Mouse (Mus musculus): ENCODE data around the gene Cyp4x1.
A peak's percentile ranks its signal among the peaks of the same experiment; 100 is the strongest.

The Cyp4x1 gene

DNA sequence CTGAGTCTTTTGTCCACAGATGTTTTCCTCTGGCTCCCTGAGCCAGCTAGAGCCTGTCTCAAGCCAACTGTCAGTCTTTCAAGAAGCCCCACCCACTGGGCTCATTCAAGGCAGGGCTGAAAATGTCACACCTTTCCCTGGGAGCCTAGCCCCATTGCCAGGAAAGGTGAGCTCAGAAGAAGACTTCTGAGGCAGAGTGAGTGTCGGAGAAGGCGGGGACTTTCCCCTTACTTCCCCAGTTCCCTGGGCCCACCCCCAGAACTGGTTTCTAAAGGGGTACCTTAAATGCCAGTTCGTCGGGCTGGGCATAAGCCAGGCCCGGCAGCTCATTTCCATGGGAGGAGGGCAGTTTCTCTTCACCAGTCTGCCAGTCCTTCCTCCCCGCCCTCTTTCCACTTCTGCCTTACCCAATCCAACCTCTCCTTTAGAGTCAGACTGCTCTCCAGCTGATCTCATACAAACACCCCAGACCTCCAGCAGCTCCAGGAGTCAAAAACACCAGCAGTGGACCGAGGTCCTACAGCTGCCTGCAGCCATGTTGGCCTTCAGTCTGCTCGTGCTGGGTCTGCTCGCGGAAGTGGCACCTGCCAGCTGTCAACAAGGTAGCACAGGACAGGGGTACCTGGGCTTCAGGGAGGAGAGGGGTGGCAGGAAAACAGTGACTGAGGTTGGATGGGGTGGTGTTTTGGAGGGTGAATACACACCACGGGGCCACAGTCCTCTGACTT lies 45.3 kb downstream of the Cyp4x1 start, which contains the start of gene Pdzk1ip1:
Gene Pdzk1ip1 (plus strand): TSS at position 98 of the 728 bp plus-strand sequence.
- DNase-seq, result peak; percentile 35

DNA sequence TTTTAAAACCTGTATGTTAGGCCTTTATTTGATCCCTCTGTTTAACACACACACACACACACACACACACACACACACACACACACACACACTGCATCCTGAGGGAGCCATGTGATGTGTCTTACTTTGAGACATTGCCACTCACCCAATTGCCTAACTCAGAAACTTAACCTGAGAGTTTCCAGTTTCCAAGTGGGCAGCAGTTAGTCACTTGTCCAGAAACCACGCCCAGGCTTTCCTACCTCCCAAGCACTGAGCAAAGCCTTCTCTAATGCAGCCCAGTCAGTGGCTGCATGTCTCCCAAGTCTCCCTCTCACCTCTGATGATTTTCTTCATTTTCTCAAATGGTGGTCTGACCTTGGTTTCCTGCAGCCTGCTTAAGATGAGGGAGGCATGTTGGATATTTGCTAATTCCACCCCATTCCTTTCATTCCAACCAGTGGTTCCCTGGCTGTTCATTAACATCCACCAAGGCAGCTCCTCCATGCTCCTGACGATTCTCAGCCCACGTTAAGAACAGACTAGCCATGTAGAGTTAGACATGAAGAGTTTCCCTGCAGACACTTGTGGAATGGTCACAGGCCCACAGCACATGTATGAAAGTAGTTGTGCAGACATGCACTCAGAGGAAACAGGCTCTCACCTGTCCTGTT lies 47.2 kb downstream of the Cyp4x1 start:
- DNase-seq, result no peak

DNA sequence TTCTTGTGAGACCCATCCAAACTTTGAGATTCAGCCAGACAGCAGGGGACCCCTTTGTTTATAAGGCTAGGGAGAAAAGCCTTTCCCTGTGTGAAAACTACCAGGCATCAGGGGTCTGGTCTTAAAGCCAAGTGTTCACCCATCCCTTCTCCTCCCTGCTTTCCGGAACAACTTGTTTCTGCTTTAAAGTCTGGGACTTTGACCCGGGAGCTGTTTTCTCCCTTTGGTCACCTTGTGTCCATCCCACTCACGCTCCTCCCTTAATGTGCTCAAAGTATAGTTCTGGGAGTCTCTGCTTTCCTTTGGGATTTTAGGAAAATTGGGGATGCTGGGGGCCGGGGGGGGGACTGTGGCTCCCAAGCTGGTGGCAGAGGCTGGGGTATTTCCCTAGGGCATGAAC lies 47.8 kb downstream of the Cyp4x1 start:
- no peak for DNase-seq

- DNase-seq, result peak; percentile 74
Measured at GRCm38 (mm10) chr4:115085522-115086095, 48.5 kb downstream of the Cyp4x1 start.

- DNase-seq, result no peak
Measured at GRCm38 (mm10) chr4:115083031-115083430, 51.0 kb downstream of the Cyp4x1 start.

DNA sequence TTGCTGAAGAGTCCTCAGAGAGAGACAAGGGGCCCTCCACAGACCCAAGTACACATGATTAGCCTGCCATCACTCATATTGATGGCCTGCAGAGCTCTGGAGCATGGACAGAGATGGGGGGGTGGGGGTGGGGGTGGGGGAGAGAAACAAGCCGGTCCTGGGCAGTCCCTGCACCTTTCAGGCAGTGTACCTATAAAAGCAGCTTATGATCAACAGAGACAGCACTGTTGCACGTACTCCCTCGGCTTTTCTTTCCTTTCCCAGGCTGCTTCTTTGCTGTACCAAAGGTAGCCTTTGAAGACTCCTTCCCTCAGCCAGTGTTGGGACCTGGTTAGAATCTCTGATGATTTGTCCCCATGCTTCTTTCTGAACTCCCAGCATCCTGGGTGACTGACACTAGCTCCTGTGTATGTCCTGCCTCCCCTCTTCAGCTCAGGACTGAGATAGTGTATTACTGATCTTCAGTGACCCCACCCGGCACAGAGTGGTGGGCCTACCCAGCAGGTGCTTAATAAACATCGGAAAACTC lies 54.2 kb downstream of the Cyp4x1 start:
- DNase-seq, result no peak

DNA sequence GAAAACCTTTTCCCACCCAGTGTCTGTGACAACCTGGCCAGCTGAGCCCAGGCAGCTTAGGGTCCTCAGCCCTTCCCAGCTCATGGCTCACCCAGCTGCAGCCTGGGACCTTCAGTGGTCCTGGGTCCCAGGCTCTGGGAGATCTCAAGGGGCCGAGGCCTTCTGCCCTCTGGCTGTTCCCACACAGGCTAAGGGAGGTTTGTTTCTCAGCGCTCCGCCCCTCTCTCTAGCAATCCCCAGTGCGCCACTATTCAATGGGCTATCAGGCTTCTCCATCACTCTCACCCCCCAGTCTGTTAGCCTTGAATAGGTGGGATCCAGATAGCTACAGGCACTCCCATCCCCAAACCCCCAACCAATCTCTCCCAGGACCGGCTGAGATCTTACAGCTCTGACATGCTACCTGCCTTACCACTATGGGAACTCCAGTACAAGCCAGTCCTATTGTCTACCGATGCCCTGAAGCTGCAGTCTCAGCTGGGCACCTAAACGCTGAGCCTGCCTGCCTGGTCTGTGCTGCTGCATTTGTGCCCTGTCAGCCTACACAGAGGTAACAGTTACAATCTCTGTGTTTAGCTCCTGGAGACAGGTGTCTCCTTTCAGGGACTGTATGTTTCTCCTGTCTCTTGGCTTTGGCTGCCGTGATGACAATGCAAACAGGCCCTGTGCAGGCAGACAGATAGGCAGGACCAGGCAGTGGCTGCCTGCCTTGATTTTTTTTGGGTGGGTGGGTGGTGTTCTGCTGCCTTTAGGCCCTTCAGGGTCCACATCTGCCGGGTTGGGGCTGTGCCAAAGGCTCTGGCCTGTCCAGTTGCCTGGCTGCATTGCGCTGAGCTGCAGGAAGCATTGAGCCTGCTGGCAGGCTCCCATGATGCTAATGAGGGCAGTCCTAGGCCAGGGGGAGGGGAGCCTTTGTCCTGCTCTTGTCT lies 54.9 kb downstream of the Cyp4x1 start:
- peak; percentile 48 for DNase-seq

GRCm38 (mm10) chr4:115075204-115075915 lies 58.7 kb downstream of the Cyp4x1 start:
- peak; percentile 30 for DNase-seq

DNA sequence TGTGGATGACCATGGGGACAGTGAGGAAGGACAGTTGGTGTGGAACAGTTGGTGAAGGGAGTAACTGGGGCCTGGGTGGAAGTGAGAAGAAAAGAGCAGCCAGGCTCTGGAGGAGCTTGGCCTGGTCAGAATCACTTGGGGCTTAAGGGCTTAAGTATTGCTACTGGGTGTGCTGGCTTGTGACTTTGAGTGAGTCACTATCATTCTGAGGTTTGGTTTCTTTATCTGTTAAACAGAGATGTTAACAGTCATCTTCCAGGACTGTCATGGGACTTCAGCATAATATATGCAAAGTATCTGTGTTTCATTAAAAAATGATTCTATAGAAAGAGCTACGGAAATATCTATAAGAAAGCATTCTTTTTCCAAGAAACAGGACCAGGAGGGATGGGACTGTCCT lies 59.3 kb downstream of the Cyp4x1 start:
- DNase-seq, result no peak

- no peak for DNase-seq
Measured at GRCm38 (mm10) chr4:115071668-115072067, 62.4 kb downstream of the Cyp4x1 start.

GRCm38 (mm10) chr4:115063518-115064239 lies 70.4 kb downstream of the Cyp4x1 start:
- DNase-seq, result no peak

DNA sequence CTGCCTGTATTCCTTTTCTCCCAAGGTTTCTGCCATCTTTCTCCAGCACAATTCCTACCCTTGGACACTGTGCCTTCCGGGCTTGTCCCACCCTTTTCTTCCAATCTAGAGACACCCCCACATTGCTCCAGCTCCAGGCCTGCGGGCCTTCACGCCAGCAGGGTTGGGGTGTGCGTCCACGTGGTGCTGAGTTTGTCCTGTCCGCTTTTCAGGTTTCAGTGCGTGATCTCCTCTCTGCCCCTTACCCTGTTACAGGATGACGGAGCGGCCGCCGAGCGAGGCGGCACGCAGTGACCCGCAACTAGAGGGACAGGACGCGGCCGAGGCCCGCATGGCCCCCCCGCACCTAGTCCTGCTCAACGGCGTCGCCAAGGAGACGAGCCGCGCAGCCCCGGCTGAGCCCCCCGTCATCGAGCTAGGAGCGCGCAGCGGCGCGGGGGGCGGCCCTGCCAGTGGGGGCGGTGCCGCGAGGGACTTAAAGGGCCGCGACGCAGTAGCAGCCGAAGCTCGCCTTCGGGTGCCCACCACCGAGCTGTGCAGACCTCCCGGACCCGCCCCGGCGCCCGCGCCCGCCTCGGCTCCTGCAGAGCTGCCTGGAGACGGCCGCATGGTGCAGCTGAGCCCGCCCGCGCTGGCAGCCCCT lies 71.1 kb downstream of the Cyp4x1 start:
- peak; percentile 26 for DNase-seq

- no peak for DNase-seq
Measured at GRCm38 (mm10) chr4:115062540-115062874, 71.6 kb downstream of the Cyp4x1 start.

DNA sequence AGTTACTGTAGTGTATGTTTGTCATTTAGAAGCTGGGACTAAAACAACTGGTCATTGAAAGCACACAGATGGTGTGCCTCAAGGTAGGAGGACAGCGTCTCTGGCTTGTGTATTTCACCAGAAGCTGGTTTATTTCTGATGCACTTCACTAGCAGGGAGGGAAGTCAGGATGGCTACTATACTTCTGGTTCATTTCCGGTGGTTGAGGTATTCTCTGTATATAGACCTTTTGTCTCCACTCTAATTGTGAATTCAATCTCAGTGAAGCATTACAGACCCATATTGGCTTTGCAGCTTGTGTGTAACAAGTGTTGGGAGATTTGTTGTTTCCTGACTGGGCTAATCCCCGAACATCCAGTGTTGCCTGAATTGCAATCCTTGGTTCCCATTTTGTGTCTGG lies 73.3 kb downstream of the Cyp4x1 start:
- DNase-seq, result no peak

DNA sequence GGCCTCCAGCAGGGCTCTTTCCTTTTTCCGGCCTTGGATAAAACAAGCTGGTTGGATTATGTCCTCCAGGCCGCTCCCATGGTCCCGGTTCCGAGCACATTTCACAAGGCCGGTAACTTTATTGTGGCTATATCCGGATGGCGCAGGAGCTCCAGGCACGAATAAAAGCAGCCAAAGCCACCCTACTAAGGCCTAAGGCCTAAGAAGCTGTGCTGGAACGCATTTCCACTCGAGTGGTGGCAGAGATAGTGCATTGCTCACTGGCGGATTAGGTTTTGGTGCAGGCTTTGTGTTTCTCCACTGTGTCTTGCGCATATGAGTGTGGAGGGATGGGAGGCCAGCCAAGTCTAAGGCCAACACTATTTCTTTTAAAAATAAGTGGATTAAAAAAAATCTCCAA lies 74.2 kb downstream of the Cyp4x1 start:
- peak; percentile 49 for DNase-seq

GRCm38 (mm10) chr4:115058871-115059590 lies 75.0 kb downstream of the Cyp4x1 start:
- no peak for DNase-seq

- DNase-seq, result peak; percentile 44
Measured at GRCm38 (mm10) chr4:115058317-115058761, 75.7 kb downstream of the Cyp4x1 start.

- DNase-seq, result no peak
Measured at GRCm38 (mm10) chr4:115057674-115058316, 76.3 kb downstream of the Cyp4x1 start.

DNA sequence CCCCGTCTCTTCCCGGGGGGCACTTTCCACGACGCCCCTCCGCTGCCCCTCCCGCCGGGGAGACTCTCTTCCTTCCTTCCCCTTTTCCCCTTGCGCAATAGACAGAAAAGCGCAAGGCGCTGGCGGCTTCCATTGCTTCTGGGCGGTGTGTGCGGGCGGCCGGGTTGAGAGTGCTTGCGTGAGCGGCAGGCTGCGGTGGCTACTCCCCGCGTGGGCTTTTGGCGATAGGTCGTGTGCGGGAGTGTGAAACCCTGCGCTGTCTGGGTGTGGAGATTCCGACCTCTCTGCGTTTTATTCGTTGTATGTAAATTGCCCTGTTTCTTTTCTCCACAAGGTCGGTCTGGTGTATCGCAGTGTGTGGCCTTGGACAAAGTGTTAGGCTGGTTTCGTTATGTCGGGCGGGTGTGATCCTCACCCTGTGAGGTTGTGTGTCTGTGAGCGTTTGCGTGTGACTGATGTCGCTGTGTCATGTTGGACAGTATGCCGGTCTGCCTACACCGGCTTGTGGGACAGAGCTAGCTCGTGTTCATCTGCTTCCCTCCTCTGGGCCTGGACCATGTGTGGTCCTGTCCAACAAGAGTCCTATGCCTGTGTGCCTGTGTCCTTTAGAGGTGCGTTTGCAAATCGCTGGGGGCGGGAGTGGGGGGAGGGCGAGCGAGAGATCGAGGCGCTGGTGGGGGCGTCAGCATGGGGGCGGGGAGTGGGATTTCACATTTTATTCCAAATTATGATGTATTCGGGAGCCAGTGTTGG lies 77.0 kb downstream of the Cyp4x1 start:
- DNase-seq, result peak; percentile 68

Data from lung, postnatal 14 days (tissue).